In the genomic region with DNA sequence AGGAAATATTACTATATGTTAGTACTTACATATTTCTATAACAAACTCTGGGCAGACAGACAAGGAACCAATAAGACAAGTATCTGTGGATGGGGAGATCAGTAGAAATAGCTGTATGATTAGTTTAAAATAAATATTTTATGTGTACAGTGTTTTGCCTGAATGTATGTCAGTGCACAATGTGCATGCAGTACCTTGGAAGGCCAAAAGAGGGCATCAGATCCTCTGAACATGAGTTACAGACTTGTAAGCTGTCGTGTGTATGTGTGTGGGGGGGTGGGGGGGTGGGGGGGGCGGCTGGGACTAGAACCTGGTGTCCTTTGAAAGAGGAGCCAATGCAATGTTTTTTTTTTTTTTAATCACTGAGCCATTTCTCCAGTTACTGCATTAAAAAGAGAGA, we compare ENCODE assay signal across 9 mouse cellular contexts. TPM values are rescaled to one million over a fixed set of nuclear protein-coding genes. Genes with fewer than 3 reads are reported as not detected.
DNase-seq lines count a peak whose midpoint lies in the region; ATAC-seq and TF ChIP-seq lines count a peak whose summit lies in the region.
"Had no signal": no experiment of that assay in that cellular context is flagged by ENCODE, and none has a peak within 500 bp of the region (broad histone marks: within the 10 kb centered on the region; RNA-seq: fewer than 3 reads in every experiment).

No protein-coding gene starts in this region.

- no peaks in the 10 kb centered on the region for H3K4me1 ChIP-seq in midbrain, embryonic 11.5 days (ENCODE audit: control insufficient read depth, insufficient read depth, low read length)
- 0 out of 2 replicates have a peak, but pooled peaks cover 7% of the 10 kb centered on the region for H3K4me1 ChIP-seq in midbrain, embryonic 15.5 days
- H3K4me1 ChIP-seq in liver, embryonic 14.5 days (replicated peaks; ENCODE audit: control insufficient read depth in 2 of 2, insufficient read depth in 2 of 2, low read length in 1 of 2) = no peaks in the 10 kb centered on the region

- 8% methylated on average over 2 of the region's 2 CpGs for WGBS in midbrain, embryonic 11.5 days
- WGBS in midbrain, embryonic 15.5 days = 4% methylated on average over 2 of the region's 2 CpGs
- 0% methylated on average over 2 of the region's 2 CpGs for WGBS in liver, embryonic 14.5 days (ENCODE audit: insufficient replicate concordance)

- H3K27ac ChIP-seq in midbrain, embryonic 11.5 days (ENCODE audit: low read depth, low read length) = no peak overlapping the region
- H3K27ac ChIP-seq in midbrain, embryonic 15.5 days = no peak overlapping the region
- no peak overlapping the region for H3K27ac ChIP-seq in liver, embryonic 14.5 days

- no peak overlapping the region for H3K4me2 ChIP-seq in midbrain, embryonic 11.5 days
- H3K4me2 ChIP-seq in midbrain, embryonic 15.5 days = no peak overlapping the region
- no peak overlapping the region for H3K4me2 ChIP-seq in liver, embryonic 14.5 days (ENCODE audit: low read depth)

- no peak overlapping the region for H3K9ac ChIP-seq in midbrain, embryonic 11.5 days (ENCODE audit: low read length)
- H3K9ac ChIP-seq in midbrain, embryonic 15.5 days = no peak overlapping the region
- H3K9ac ChIP-seq in liver, embryonic 14.5 days (replicated peaks) = no peak overlapping the region

- H3K36me3 ChIP-seq in midbrain, embryonic 11.5 days (ENCODE audit: control insufficient read depth, insufficient read depth, low read length) = no peaks in the 10 kb centered on the region
- H3K36me3 ChIP-seq in midbrain, embryonic 15.5 days (replicated peaks) = no peaks in the 10 kb centered on the region
- no peaks in the 10 kb centered on the region for H3K36me3 ChIP-seq in liver, embryonic 14.5 days (replicated peaks; ENCODE audit: control insufficient read depth, insufficient read depth, low read depth)

- no peaks in the 10 kb centered on the region for H3K27me3 ChIP-seq in midbrain, embryonic 11.5 days (ENCODE audit: control insufficient read depth, insufficient read depth, low read length)
- no peaks in the 10 kb centered on the region for H3K27me3 ChIP-seq in midbrain, embryonic 15.5 days (replicated peaks)
- no peaks in the 10 kb centered on the region; the same call in 1 of the 2 replicates for H3K27me3 ChIP-seq in liver, embryonic 14.5 days (ENCODE audit: control insufficient read depth, insufficient read depth, low read length)

- peak; percentile 28 for DNase-seq in cerebellum, adult 11 months
- peak; percentile 92 for DNase-seq in midbrain, embryonic 11.5 days (ENCODE audit: low spot score, missing footprints)
- DNase-seq in c-Kit-negative CD71-positive TER-119-positive erythroid progenitor cells, embryonic 14.5 days (ENCODE audit: low read depth, low spot score) = peak; percentile 8
- peak; percentile 22 to 31 for DNase-seq in gastrocnemius, adult 8-10 months (ENCODE audit: low spot score in 2 of 2)
- peak in 2 of 3 experiments; percentile 6 to 17 for DNase-seq in liver, embryonic 14.5 days (ENCODE audit: low read depth in 3 of 3, low spot score in 3 of 3)
- DNase-seq in spleen, postnatal 10 days (ENCODE audit: low spot score in 2 of 2) = peak; percentile 32 to 67

- no peaks in the 10 kb centered on the region for H3K9me3 ChIP-seq in midbrain, embryonic 11.5 days (ENCODE audit: control insufficient read depth, low read length)
- no peaks in the 10 kb centered on the region for H3K9me3 ChIP-seq in midbrain, embryonic 15.5 days
- H3K9me3 ChIP-seq in liver, embryonic 14.5 days (ENCODE audit: control insufficient read depth, low read length) = no peaks in the 10 kb centered on the region

- TF ChIP-seq CTCF in liver, embryonic 14.5 days (IDR thresholded peaks at IDR 0.05; ENCODE audit: low read depth) = peak; percentile 64

- TF ChIP-seq EP300 in liver, embryonic 14.5 days (IDR thresholded peaks at IDR 0.05; ENCODE audit: low read depth) = no peak

- no peak for ATAC-seq in cerebellum, adult (ENCODE audit: insufficient number of reproducible peaks, low FRiP score, low TSS enrichment)
- ATAC-seq in midbrain, embryonic 11.5 days (ENCODE audit: low FRiP score) = no peak
- no peak for ATAC-seq in midbrain, embryonic 15.5 days (replicated peaks)
- no peak for ATAC-seq in liver, embryonic 14.5 days (ENCODE audit: insufficient read depth)

- H3K4me3 ChIP-seq in midbrain, embryonic 11.5 days (ENCODE audit: low read depth, low read length) = no peak overlapping the region
- H3K4me3 ChIP-seq in midbrain, embryonic 15.5 days = no peak overlapping the region
- no peak overlapping the region for H3K4me3 ChIP-seq in liver, embryonic 14.5 days (ENCODE audit: insufficient read depth in 1 of 2, low read depth in 2 of 2, low read length in 2 of 2)
- H3K4me3 ChIP-seq: myocyte had no signal

RNA-seq across cellular contexts. Expression of a gene that starts 15.5 kb away (rescaled TPM):
- 0.14 TPM in 1 of 2 replicates, not detected in the other for polyA plus RNA-seq in midbrain, embryonic 11.5 days (2014; fragmentation: Nextera tagmentation; extraction: Ambion mirVana)
- polyA plus RNA-seq in midbrain, embryonic 15.5 days (2015; fragmentation: Nextera tagmentation; extraction: Ambion mirVana) = 0.79 and 1.1 TPM in 2 replicates
- under 1 TPM in 3 of 4 experiments, not detected in 1; 0.13 to 0.31 (median 0.20) TPM for total RNA-seq in gastrocnemius, adult 8-10 months (2022)
- 0.01 TPM in 1 of 2 replicates, not detected in the other for polyA plus RNA-seq in liver, embryonic 14.5 days (2012; rRNA removed)
- polyA plus RNA-seq in liver, embryonic 14.5 days (2014; fragmentation: Nextera tagmentation; extraction: Ambion mirVana) = not detected in 2 replicates
- polyA plus RNA-seq: myocyte had no signal

RNA-seq across cellular contexts. Expression of a gene that starts 41.7 kb away (rescaled TPM):
- 0.80 and 1.4 TPM in 2 replicates for polyA plus RNA-seq in midbrain, embryonic 11.5 days (2014; fragmentation: Nextera tagmentation; extraction: Ambion mirVana)
- 2.3 and 2.8 TPM in 2 replicates for polyA plus RNA-seq in midbrain, embryonic 15.5 days (2015; fragmentation: Nextera tagmentation; extraction: Ambion mirVana)
- 10 to 100 TPM; 31.5 to 42.9 (median 34.1) TPM for total RNA-seq in gastrocnemius, adult 8-10 months (2022)
- 0.15 and 0.25 TPM in 2 replicates for polyA plus RNA-seq in liver, embryonic 14.5 days (2012; rRNA removed)
- 0.09 and 0.13 TPM in 2 replicates for polyA plus RNA-seq in liver, embryonic 14.5 days (2014; fragmentation: Nextera tagmentation; extraction: Ambion mirVana)
- polyA plus RNA-seq: myocyte had no signal

Comparison
In these comparisons a context has a peak if more than half of its experiments do, and no peak if none do; other contexts are left out.
1. DNase-seq: peak in every context shown above with its lines; median percentile 92 in midbrain, embryonic 11.5 days; 50 in spleen, postnatal 10 days; 28 in cerebellum, adult 11 months; 26 in gastrocnemius, adult 8-10 months; 12 in liver, embryonic 14.5 days; 8 in c-Kit-negative CD71-positive TER-119-positive erythroid progenitor cells, embryonic 14.5 days.